Mouse (Mus musculus): ENCODE measurements around the gene Tfb2m. TPM values are rescaled to one million over a fixed set of nuclear protein-coding genes. Genes with fewer than 3 reads are reported as not detected.

Tfb2m gene
- polyA plus RNA-seq, 1 experiment from 2014 or later, result 29.9 TPM

- Histone ChIP-seq H3K9me3 (no peaks in the 10 kb centered on the region), H3K36me3 (no peaks in the 10 kb centered on the region), H3K4me1 (no peaks in the 10 kb centered on the region), H3K4me2 (no peak overlapping the region), H3K4me3 (no peak overlapping the region), H3K27ac (no peak overlapping the region), H3K27me3 (no peaks in the 10 kb centered on the region), H3K9ac (no peak overlapping the region)
- 23% methylated on average over 3 of the region's 3 CpGs for WGBS
- no peak for ATAC-seq (ENCODE audit: insufficient number of reproducible peaks, low FRiP score, low TSS enrichment, low read depth)
These were observed 60.1 kb downstream of the Tfb2m start for GRCm38 (mm10) chr1:179485784-179486540.

DNA sequence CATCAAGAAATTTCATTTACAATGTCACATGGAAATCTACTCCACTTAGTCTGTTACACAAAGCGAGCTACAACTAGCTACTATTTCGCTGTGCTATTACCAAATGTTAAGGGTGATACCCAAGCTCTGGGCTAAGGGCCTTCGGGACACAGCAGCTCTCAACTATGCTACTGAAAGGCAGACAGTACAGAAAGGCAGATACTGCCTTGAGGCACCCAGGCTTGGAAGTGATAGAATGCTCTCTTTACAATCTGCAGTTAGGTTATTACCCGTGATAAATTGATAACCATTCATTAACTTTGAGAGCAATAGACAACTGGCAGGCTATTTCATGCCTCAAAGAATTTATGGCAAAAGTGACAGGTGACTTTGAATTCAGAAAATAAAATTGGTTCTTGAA lies 65.2 kb downstream of the Tfb2m start:
- ATAC-seq (ENCODE audit: insufficient number of reproducible peaks, low FRiP score, low TSS enrichment, low read depth), result no peak
- H3K9me3 ChIP-seq, result no peaks in the 10 kb centered on the region
- WGBS, result 58% methylated on average over 4 of the region's 4 CpGs
- no peak overlapping the region for H3K9ac ChIP-seq
- no peak overlapping the region for H3K4me2 ChIP-seq
- no peak overlapping the region for H3K4me3 ChIP-seq
- no peaks in the 10 kb centered on the region for H3K4me1 ChIP-seq
- H3K27ac ChIP-seq, result no peak overlapping the region
- no peaks in the 10 kb centered on the region for H3K36me3 ChIP-seq
- no peaks in the 10 kb centered on the region for H3K27me3 ChIP-seq

Other genes starting within 250 kb of the Tfb2m start
- 18.8 and 19.2 TPM in 2 replicates for gene Smyd3, start 28.2 kb downstream of the Tfb2m start, polyA plus RNA-seq (2015; fragmentation: Nextera tagmentation; extraction: Ambion mirVana)
- 15.0 and 16.5 TPM in 2 replicates for gene Cnst, start 103 bp upstream of the Tfb2m start, polyA plus RNA-seq (2015; fragmentation: Nextera tagmentation; extraction: Ambion mirVana)
- gene Sccpdh, start 121.9 kb upstream of the Tfb2m start, polyA plus RNA-seq (2015; fragmentation: Nextera tagmentation; extraction: Ambion mirVana), result 74.2 and 87.9 TPM in 2 replicates
- 0.04 and 0.16 TPM in 2 replicates for gene Kif28, start 199.0 kb upstream of the Tfb2m start, polyA plus RNA-seq (2015; fragmentation: Nextera tagmentation; extraction: Ambion mirVana)

Data from limb, embryonic 15.5 days (tissue).